Mouse (Mus musculus) ovary, adult 18-20 months (tissue): ENCODE measurements at regions not wholly inside any gene's neighbourhood (a gene's known extent, or its start where the extent isn't known, plus 50 kb on each side); places are given as distances from the start of the nearest gene placed in this dataset.

ENCODE experiments used
- DNase-seq: peaks from one replicate; pipeline ENCODE4 v3.0.0; 2022; ENCODE audit warnings: low spot score, mixed read lengths

DNA sequence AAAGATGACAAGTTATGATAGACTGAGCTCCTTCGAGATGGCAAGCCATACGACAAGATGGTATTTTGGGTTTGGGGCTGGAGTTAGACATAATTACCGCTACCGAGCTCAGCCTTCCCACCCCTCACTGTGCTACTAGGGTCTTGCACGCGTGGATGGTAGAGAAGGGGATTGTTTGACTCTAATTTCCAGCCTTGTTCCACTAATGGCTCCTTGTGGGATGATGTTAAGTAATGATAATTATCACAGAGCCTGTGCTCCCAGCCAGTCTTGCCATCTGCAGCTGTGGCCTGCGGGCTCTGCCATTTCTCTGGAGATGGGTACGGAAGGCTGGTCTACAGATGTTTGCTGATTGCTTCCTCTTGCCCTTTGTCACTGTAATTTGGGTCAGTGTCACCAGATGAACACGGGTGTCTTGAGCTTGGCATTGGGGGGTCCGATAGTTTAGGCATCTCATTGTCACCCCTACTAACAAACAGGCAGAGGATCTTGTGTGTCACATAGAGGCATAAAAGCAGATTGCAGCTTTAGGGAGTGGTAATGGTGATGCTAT is 108.8 kb upstream of the Ctbp2 start:
- DNase-seq = no peak

DNA sequence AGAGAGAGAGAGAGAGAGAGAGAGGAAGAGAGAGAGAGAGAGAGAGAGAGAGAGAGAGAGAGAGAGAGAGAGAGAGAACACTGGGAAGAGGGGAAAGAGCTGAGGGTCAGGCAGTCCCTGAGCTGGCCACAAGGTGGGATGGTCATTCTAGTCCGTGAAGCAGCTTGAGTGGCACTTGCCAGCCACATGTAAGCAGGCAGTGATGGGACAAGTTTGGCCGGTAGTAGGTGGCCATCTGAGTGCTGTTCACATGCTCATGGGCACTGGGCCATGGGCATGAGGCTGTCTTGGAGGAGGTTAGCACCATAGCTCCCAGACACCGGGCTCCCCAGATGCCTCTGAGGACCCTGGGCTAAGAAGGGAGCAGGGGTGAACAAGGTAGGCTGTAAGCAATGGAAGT is 106.7 kb upstream of the Ctbp2 start:
- DNase-seq = no peak

DNA sequence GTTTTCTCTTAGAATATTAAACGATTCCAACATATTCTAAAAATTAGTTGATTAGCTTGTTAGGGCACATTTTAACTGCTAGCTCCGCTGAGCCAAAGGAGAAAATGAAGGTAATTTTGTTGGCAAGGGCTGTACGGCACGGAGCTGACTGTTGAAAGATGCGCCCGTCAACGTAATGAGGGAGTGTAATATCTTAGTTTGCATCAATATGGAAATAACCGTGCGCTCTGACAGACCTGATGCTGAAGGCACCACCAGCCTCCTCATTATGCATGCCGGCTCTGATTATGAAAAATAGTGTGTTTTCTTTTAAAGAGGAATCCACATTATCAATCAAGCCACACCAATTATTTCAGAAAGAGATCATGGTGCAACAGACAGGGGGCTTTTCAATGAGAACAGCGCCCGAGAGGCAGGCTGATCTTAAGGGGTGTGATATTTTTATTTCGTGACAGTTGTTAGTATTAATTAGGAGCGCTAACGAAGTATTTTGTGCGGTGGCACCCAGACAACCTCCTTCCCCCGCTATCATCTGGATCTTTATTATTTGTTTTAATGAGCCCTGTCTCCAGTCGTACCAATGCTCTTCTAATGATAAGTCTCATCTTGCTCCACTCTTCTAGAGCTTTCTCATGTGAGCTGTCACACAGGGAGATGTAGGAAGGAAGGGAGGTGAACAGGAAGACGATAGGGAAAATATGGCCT is 99.9 kb upstream of the Ctbp2 start:
- no peak for DNase-seq

DNA sequence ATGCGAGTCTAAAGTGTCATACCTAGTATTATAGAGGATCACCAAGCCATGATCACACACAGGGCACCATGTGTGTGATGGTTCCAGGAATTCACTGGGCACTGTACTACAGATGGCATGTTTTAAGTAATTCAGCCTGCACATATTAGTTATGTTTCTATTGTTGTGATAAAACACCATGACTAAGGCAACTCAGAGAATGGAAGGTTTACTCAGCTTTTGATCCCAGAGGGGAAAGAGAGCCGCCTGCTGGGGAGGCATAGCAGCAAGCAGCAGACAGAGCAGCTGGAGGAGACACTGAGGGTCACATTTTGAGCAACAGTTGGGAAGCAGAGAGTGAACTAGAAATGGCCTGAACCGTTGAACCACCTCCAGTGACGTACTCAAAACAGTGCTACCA is 88.2 kb upstream of the Ctbp2 start:
- DNase-seq = no peak

DNA sequence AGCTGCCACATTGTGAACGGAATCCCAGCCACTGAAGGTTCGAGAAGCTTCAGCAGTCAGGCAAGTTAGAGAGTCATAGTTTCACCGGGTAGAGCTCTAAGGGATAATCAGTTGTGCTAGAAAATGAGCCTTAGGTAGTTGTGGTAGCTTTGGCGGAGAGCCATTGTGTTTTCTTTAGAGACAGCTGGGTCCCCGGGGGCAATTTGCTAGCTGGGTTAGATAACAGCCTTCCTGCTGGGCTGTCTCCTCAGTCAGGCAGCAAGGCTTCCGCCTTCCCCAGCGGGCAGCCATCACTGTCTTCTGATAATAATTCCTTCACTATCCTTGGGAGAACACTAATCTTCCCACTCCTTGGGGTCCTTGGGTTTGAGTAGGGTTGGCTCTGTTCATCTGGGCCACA is 81.5 kb upstream of the Ctbp2 start:
- no peak for DNase-seq

DNA sequence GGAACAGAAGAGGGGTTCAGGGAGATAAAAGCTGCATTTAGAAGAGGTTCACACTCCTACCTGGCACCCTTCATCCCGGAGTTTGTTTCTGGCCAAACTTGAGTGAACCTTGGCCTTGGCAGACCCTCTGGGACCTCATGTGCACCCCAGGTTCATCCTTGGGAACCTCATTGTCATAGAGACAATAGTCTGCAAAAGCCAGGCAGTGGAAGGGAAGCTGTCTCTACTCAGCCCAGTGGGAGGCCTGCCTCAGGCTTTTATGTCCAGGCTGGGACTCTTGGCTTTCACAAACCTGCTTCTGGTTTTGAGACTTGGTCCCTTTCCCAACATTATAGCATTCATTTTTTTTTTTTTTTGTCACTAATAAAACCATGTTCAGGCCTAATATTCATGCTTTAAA is 80.3 kb upstream of the Ctbp2 start:
- DNase-seq = no peak

DNA sequence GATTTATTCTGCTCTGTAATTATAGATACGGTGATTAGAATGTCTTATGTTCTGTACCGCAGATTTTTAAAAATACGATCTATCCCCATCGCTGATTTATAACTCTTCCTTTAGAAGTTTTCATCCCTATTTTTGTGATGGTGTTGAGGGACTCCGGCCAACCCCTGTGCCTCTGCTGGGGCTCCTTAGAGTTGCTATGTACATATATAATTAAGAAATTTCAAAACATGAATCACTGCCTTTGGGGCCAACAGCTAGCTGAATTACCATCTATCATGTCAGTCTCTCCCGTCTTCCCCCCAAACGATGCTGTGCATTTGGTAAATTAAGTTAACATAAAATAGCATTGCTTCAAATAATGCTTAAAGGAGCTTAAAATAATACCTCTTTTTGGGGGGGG is 79.8 kb upstream of the Ctbp2 start:
- no peak for DNase-seq

DNA sequence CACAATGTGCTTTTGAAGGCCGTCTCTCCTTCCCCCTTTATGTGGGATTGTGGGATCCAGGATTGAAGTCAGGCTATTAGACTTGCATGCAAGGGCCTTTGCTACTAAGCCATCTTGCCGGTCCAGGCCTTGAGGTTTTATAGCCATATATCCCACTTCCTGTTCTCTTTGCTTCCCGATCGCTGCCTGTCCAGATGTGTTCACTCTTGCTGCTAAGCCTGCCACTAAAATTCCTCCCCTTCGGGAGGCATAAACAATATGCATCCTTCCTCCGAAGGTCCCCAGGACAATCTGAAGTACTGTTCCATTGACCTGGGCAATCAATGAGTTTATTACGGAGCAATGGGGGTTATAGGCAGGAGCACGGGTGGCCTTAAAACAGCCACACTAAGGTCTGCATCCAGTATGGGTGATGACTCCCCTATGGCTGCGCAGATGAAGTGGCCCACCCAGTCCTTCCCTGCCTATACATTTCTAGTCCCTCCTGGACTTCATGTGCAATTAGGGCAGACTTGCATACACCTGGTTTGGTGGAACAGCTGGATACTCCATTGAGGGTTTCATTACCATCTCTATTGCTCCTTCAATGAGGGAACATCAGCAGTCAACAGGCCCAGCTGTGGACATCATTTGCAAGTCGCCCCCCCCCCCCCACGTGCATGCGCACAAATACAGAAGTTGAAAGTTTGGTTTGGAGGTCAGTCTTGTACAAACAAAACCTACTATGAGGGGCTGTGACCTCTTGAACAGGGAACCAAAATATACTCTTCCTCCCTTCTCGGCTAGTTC is 78.1 kb upstream of the Ctbp2 start:
- no peak for DNase-seq

DNA sequence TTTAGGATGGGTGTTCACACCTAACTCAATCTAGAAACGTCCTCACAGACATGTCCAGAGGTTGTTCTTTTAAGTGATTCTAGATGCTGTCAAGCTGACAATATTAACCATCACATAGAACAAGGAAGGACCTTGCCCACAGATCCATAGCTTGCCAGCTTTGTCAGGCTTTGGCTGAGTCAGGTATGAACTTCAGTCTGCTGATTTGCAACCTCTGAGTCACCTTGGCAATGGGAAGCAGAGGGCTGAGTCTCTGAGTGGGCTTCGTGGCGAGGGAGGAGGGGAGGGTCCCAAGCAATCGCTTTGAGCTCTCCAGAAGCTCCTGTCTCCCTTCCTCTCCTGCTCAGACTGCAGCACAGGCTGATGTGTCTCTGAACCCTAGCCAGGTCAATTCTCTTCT is 74.9 kb upstream of the Ctbp2 start:
- DNase-seq = no peak

DNA sequence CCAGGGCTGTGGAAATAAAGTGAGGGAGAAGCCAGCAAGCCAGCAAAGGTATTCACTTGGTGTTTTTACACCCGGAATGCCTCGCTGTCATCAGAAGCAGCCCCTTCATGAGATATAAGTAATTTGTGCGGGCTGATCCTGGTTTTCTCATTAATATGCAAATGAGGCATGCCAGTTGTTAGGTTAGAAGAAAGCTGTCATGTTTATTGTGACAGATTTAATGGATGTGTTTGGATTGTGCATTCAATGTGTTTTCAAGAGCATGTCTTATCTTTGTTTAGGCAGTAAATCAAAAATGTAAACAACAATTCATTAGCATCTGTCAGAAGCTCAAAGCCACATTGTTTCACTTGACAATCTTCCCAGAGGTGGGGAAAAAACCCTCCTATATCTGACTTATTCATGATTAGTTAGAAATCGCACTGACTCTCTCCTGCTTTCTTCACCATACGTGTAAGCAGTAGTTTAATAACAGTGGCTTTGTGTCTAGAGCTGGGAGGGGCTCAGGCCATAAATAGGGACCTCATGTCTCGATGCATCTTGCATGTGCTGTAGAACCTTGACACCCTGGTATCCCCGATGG is 65.8 kb upstream of the Ctbp2 start:
- DNase-seq = no peak

DNA sequence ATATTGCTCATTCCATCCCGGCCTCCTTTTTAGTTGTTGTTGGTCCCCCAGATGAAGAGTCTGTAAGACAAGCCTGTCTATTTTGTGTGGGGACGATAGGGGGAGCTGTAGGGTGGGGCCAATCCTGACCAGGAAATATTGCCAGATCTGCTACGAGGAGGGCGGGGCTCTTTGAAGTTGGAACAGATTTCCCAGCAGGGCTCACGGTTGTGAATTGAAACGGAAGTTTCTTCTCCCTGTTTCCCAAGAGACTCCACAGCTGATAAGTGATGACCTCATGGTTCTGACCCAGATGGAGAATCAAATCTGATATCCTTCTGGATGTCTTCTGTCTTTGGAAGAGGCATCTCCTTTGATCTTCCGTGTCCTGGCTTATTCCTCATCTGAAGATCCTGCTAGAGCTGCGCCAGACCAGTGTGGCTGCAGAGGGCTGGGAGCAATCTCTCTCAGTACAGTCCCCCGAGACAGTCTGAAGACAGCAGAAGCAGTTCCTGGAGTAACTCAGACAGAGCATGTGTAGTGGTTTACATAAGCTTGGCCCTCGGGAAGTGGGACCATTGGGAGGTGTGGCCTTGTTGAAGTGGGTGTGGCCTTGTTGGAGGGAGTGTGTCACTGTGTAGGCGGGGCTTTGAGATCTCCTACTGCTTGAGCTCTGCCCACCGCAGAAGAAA is 61.9 kb upstream of the Ctbp2 start:
- DNase-seq = peak; percentile 54

DNA sequence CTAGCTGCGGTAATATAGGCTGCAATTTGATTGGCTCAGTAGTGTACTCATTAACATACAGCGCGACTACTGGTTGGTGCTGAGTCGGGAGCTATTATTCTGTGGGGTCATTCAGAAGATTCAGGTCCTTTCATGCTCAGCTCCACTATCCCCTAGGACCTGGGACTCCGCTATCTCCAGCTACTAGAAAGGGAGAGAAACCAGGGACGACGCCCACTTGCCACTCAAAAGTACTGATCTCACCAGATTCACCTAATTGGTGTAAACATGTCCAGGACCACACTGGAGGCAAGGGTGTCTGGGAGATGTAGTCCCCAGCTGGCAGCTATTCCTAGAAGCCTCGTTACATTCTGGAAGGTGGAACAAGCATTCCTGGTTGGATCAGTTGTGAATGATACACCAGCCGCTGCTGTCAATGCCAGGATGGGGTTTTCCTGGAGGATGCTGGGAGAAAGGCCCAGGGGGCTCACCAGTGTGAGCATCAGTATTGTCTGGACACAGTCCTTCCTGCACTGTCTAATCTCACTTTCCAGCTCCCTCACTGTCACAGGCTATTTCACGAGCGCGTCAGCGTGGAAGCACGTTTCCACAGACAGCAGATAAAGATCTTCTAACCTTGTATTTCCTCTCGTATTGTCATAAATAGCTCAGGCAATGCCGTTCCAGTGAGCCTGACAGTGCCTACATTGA is 60.9 kb upstream of the Ctbp2 start:
- DNase-seq = no peak

DNA sequence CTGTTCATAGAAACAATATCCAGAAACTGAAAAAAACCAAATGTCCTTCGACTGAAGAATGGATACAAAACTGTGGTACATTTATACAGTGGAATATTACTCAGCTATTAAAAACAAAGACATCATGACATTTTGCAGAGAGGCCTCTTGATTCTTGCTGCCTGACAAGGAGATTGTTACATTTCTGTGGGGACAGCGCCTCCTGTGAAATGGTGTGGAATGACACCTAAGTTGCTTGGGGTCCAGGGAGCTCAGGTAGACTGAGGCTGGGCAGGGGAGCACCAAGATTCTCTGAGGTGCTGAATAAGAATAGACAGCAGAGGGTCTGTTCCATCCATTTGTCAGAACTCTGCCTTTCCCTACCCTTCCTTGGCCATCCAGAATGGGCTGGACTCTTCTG is 57.2 kb upstream of the Ctbp2 start:
- DNase-seq = no peak

DNA sequence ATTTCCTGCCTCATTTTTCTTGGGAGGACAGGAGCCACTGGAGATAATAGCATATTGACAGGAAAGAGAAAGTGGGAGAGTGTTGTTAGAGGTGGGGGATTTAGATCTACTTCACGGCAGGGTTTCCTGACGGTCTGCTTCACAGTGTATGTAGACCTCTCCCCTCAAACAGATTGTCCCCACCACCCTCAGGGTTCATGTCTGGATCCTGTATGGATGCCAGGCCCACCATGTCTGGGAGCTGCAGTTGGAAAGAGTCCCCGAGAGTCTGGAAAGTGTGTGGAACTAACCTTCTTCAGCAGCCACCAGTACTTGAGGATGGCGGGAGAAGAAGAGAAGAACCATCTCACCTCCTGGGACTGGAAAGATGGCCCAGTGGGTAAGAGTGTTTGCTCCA is 53.0 kb upstream of the Ctbp2 start:
- no peak for DNase-seq

DNA sequence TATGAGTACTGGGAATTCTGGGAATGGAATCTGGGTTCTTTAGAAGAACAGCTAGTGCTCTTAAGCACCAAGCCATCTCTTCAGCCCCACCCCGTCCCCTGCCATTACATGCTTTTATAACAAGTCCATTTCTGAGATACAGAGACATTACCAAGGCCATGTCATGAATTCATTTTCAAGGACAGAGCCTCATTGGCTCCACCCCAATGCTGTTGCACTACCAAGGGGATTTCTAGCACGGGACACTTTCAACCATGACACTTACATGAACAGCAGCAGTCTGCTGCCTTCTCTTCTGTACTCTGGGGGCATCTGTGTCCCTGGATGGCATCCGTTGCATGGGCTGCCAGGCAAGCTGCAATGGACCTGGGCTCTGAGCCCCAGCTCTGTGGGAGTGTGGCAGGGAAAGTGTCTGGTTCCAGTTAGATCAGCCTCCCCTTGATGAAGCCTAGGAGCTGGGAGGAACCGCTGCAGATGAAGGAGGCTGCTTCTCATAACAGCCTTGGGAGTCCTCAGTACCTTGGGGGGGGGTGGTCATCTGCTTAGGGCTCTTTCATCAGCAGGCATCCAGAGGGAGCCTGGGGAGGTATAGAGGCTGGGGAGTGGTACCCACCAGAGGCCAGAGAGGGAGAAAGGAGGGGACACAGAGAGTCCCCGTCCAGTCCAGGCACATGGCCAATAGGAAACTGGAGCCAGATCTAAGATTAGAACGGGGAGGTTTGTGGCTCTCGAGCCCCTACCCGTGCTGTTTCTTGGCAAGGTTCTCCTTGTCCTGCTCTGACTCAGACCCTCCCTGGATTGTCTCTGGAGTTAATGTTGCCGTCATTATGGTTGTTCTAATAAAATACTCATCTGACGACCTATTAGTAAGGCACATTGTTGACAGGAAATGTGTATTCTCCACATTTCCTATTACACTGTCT is 52.4 kb upstream of the Ctbp2 start:
- DNase-seq = peak; percentile 31
